Mouse (Mus musculus) olfactory bulb, adult 2 months (tissue): ENCODE data around the gene Rbfox2. TPM values are rescaled to one million over a fixed set of nuclear protein-coding genes. Genes with fewer than 3 reads are reported as not detected.

Experiments
- H3K27ac ChIP-seq: fragments of 200-500 bp; 2 replicates; pipeline ENCODE4 v1.5.1; 2012; ENCODE audit warnings: low read depth, low read length; ENCODE audit not compliant: insufficient read depth
- H3K4me1 ChIP-seq: fragments of 200-500 bp; 2 replicates; pipeline ENCODE4 v1.6.1; 2012; ENCODE audit warnings: low read length; ENCODE audit not compliant: control insufficient read depth, insufficient read depth
- H3K4me3 ChIP-seq: fragments of 200-500 bp; 2 replicates; pipeline ENCODE4 v1.5.1; 2012; ENCODE audit warnings: mild to moderate bottlenecking, low read depth, low read length, moderate library complexity; ENCODE audit not compliant: insufficient read depth
- CTCF ChIP-seq: fragments of 200-500 bp; IDR thresholded peaks from 2 replicates; pipeline ENCODE4 v1.5.1; 2012; ENCODE audit warnings: low read depth, mild to moderate bottlenecking, low read length, moderate library complexity; ENCODE audit not compliant: insufficient read depth
- POLR2A ChIP-seq: fragments of 200-500 bp; IDR thresholded peaks from 2 replicates; pipeline ENCODE4 v1.6.1; 2012; ENCODE audit warnings: mild to moderate bottlenecking, low read depth, low read length, moderate library complexity; ENCODE audit not compliant: insufficient read depth
- whole genome bisulfite sequencing: fragments of 180-500 bp; shearing (Covaris S2); methylation state at CpG from one replicate; pipeline ENCODE4 v1.1.7; 2018; 5-methylcytosine and 5-hydroxymethylcytosine counted together
- polyA plus RNA-seq: library from polyadenylated mRNA; stranded (reverse); fragments of >200 nt; gene quantifications from 2 replicates; pipeline ENCODE4 v1.2.4, GENCODE M21; 2012; ENCODE audit warnings: low replicate concordance; ENCODE audit not compliant: missing spikeins, insufficient read depth, insufficient read length

Gene Rbfox2
- polyA plus RNA-seq, 1 experiment = 46.1 TPM

DNA sequence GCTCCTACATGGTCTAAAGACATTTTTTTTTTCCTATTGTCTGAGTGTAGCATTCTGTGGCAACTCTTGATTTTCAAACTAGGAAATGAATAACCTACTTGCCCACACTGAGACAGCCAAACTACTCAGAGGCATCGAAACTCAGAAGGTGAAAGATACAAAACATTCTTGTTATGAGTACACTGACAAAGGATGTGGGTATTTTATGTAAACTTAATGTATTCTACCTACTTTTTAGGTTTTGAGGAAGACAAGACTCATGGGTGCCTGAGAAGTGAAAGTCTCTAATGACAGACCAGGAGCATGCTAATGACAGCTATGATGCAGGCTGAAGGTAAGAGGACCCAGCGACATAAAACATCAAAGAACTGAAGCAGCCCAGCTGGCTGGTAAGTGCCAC lies 184.0 kb downstream of the Rbfox2 start:
- Histone ChIP-seq H3K4me3 (no peak overlapping the region), H3K4me1 (no peaks in the 10 kb centered on the region), H3K27ac (no peak overlapping the region)
- TF ChIP-seq POLR2A (no peak), CTCF (no peak)
- WGBS = 78% methylated on average over 2 of the region's 2 CpGs

- Histone ChIP-seq H3K4me3 (no peak overlapping the region), H3K27ac (no peak overlapping the region), H3K4me1 (no peaks in the 10 kb centered on the region)
- TF ChIP-seq CTCF = no peak
- no peak for TF ChIP-seq POLR2A
- WGBS = 87% methylated on average over 6 of the region's 6 CpGs
These were observed 184.6 kb downstream of the Rbfox2 start for GRCm38 (mm10) chr15:77122208-77122607.

DNA sequence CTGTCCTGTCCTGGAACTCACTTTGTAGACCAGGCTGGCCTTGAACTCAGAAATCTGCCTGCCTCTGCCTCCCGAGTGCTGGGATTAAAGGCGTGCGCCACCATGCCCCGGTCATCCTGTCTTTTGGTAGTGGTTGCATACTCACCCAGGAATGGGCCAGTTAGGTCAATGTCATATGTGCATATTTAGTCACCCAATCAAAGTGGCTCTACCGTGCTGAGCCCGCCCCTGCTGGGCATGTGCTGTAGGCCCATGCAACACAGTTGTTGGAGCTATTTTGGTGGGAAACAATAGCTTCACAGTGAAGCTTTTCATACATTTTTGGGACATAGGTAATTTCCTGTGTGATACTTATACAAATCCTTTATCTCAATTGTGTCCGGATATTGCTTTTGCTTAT lies 187.1 kb downstream of the Rbfox2 start:
- Histone ChIP-seq H3K4me1 (peaks cover 11% of the 10 kb centered on the region), H3K27ac (no peak overlapping the region), H3K4me3 (no peak overlapping the region)
- 95% methylated on average over 7 of the region's 7 CpGs for WGBS
- no peak for TF ChIP-seq CTCF
- TF ChIP-seq POLR2A = no peak

DNA sequence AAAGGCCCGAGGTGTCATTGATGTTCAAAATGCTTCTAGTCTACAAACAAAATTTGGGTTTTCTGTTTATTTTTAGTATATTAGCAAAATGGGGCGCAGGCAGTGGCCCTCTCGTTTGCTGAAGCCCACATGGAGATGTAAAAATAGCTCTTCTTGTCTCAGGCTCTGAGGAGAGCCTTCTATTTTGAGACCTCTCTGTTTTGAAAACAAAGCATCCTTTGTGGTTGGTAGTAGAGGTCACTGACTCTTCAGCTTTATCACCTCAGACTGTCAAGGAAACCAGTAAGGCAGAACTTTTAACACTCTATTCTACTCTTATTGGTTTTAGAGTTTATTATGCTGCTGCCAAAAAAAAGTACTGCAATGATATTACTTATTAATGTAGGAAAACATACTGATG lies 189.6 kb downstream of the Rbfox2 start:
- H3K27ac ChIP-seq = no peak overlapping the region
- no peak overlapping the region for H3K4me3 ChIP-seq
- TF ChIP-seq CTCF = no peak
- no peak for TF ChIP-seq POLR2A
- 16% methylated on average over 3 of the region's 3 CpGs for WGBS
- peaks cover 18% of the 10 kb centered on the region for H3K4me1 ChIP-seq

DNA sequence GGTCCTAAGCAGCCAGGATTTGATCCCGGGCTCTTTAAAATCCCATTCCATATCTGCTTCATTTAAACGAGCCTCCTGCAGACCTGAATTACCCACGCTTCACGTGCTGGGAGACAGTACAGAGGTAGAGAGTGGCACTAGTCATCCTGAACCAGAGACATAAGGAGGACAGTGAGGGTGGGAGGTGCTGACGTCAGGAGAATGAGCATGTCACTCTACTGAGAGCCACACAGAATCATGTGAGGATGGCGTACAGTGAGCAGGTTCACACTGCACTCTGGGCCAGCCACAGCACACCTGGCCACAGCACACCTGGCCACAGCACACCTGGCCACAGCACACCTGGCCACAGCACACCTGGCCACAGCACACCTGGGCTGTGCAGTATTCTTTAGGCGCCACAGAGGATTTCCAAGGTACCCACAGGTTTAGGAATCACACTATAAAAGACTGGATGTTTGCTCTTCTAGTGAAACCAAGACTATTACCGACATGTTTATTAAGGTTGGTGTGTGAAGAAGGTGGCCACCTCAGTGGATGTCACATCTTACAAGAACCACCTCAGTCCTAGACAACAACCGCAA lies 190.6 kb downstream of the Rbfox2 start:
- WGBS = 87% methylated on average over 9 of the region's 9 CpGs
- H3K4me1 ChIP-seq = peaks cover 18% of the 10 kb centered on the region
- no peak for TF ChIP-seq POLR2A
- no peak for TF ChIP-seq CTCF
- no peak overlapping the region for H3K27ac ChIP-seq
- no peak overlapping the region for H3K4me3 ChIP-seq

- H3K27ac ChIP-seq = no peak overlapping the region
- H3K4me3 ChIP-seq = no peak overlapping the region
- TF ChIP-seq CTCF = no peak
- TF ChIP-seq POLR2A = no peak
- H3K4me1 ChIP-seq = peaks cover 18% of the 10 kb centered on the region
- WGBS = 79% methylated on average over 4 of the region's 4 CpGs
These were observed 191.3 kb downstream of the Rbfox2 start for GRCm38 (mm10) chr15:77115456-77115855.

- no peak for TF ChIP-seq CTCF
- no peak for TF ChIP-seq POLR2A
- 91% methylated on average over 9 of the region's 9 CpGs for WGBS
- no peak overlapping the region for H3K4me3 ChIP-seq
- H3K27ac ChIP-seq = no peak overlapping the region
- H3K4me1 ChIP-seq = peaks cover 18% of the 10 kb centered on the region
These were observed 193.2 kb downstream of the Rbfox2 start for GRCm38 (mm10) chr15:77113591-77113990.

- TF ChIP-seq POLR2A (no peak), CTCF (no peak)
- H3K27ac ChIP-seq = no peak overlapping the region
- H3K4me3 ChIP-seq = no peak overlapping the region
- 92% methylated on average over 2 of the region's 2 CpGs for WGBS
- peaks cover 21% of the 10 kb centered on the region for H3K4me1 ChIP-seq
These were observed 194.4 kb downstream of the Rbfox2 start for GRCm38 (mm10) chr15:77112378-77112777.

DNA sequence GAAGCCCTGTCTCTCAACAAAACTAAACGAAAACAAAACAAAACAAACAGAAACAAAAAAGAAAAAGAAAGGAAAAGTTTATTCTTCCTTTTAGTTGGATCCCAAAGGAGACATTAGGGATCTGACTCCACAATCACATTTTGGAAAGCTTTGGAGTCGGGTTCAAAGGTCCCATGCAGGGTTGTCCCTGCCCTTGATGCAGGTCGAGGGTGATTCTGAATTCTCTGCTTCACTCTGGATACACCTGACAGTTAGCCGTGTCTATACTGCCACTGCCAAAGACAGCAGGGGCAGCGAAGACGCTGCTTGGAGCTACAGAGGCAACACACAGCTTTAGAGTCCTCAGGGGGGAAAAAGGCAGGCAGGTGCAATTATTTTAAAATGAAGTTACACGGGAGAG lies 194.9 kb downstream of the Rbfox2 start:
- no peak overlapping the region for H3K4me3 ChIP-seq
- TF ChIP-seq CTCF = no peak
- H3K4me1 ChIP-seq = peaks cover 21% of the 10 kb centered on the region
- WGBS = 82% methylated on average over 7 of the region's 7 CpGs
- H3K27ac ChIP-seq = no peak overlapping the region

GRCm38 (mm10) chr15:77110452-77110851 lies 196.4 kb downstream of the Rbfox2 start:
- Histone ChIP-seq H3K4me1 (peaks cover 16% of the 10 kb centered on the region), H3K4me3 (no peak overlapping the region), H3K27ac (no peak overlapping the region)
- WGBS = 85% methylated on average over 11 of the region's 11 CpGs
- TF ChIP-seq POLR2A (no peak), CTCF (no peak)
